Mouse (Mus musculus): ENCODE results near the gene Krt17.

GRCm38 (mm10) chr11:100307900-100308299 is 47.1 kb upstream of the Krt17 start:
- no peak for TF ChIP-seq EP300 (IDR thresholded peaks at IDR 0.05; ENCODE audit: low read depth)
- TF ChIP-seq CTCF (IDR thresholded peaks at IDR 0.05; ENCODE audit: low read depth) = no peak
